Mouse (Mus musculus): Measurements from ENCODE around the gene Sema3d. TPM values are rescaled to one million over a fixed set of nuclear protein-coding genes. Genes with fewer than 3 reads are reported as not detected.

Sema3d gene
- polyA plus RNA-seq, 1 experiment from 2014 or later: 1.2 TPM

DNA sequence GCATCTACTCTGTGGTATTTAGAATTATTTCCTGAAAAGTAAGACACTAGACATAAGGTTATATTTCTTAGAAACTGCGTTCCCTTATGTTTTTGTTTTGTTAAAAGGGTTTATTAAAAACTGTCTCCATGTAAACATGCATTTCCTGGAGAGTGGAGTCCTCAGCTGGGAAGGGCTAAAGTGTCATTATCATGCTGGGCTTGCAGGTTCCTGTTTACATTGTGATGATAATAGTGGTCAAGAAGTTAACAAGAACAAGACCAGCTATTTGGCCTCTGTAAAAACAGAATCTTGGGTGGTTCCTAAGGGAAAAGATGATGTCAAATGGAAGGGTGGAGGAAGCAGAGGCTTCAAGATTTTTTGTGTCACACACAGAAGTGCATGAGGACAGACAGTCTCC, 183.4 kb downstream of the Sema3d start:
- no peak overlapping the region for H3K27ac ChIP-seq (ENCODE audit: low read depth)
- H3K36me3 ChIP-seq (replicated peaks; ENCODE audit: insufficient read depth, low read length): no peaks in the 10 kb centered on the region
- no peak overlapping the region for H3K4me2 ChIP-seq (ENCODE audit: low read depth, low read length)
- H3K4me1 ChIP-seq (ENCODE audit: insufficient read depth): no peaks in the 10 kb centered on the region
- TF ChIP-seq EP300 (IDR thresholded peaks at IDR 0.05; ENCODE audit: low read depth): no peak
- no peak for TF ChIP-seq CTCF (IDR thresholded peaks at IDR 0.05; ENCODE audit: low read depth)
- no peak overlapping the region for H3K9ac ChIP-seq (replicated peaks)
- no peaks in the 10 kb centered on the region for H3K27me3 ChIP-seq (ENCODE audit: insufficient read depth, low read length)
- ATAC-seq: no peak
- H3K4me3 ChIP-seq (ENCODE audit: low read depth, low read length): no peak overlapping the region
- no peak for DNase-seq
- no peaks in the 10 kb centered on the region for H3K9me3 ChIP-seq (ENCODE audit: low read length)
- 51% methylated on average over 1 of the region's 1 CpGs for WGBS (ENCODE audit: insufficient replicate concordance)

DNA sequence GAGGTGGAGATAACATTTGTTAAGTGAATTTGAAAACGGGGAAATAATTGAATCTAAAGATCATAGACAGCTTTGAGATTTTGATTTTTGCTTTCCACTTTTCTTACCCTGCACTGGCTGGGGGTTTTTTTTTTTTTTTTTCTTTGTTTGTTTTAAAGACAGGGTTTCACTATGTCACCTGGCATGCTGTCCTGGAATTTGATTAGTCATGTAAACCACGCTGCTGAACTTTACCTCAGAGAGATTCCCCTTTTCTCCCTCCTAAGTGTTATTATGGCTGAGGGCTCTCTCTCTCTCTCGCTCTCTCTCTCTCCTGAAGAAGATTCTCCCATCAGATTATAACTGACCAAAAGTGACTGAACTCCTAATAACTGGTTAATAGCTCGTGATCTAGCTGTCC, 191.4 kb downstream of the Sema3d start:
- H3K27me3 ChIP-seq (ENCODE audit: insufficient read depth, low read length): no peaks in the 10 kb centered on the region
- no peak overlapping the region for H3K27ac ChIP-seq (ENCODE audit: low read depth)
- no peak for TF ChIP-seq EP300 (IDR thresholded peaks at IDR 0.05; ENCODE audit: low read depth)
- no peak for TF ChIP-seq CTCF (IDR thresholded peaks at IDR 0.05; ENCODE audit: low read depth)
- H3K36me3 ChIP-seq (replicated peaks; ENCODE audit: insufficient read depth, low read length): no peaks in the 10 kb centered on the region
- no peak for ATAC-seq
- no peaks in the 10 kb centered on the region for H3K4me1 ChIP-seq (ENCODE audit: insufficient read depth)
- DNase-seq: no peak
- H3K4me2 ChIP-seq (ENCODE audit: low read depth, low read length): no peak overlapping the region
- no peak overlapping the region for H3K9ac ChIP-seq (replicated peaks)
- H3K9me3 ChIP-seq (ENCODE audit: low read length): no peaks in the 10 kb centered on the region
- WGBS (ENCODE audit: insufficient replicate concordance): 57% methylated on average over 4 of the region's 4 CpGs
- H3K4me3 ChIP-seq (ENCODE audit: low read depth, low read length): no peak overlapping the region

GRCm38 (mm10) chr5:12575262-12575661, 192.1 kb downstream of the Sema3d start:
- no peak overlapping the region for H3K4me3 ChIP-seq (ENCODE audit: low read depth, low read length)
- no peak overlapping the region for H3K9ac ChIP-seq (replicated peaks)
- H3K36me3 ChIP-seq (replicated peaks; ENCODE audit: insufficient read depth, low read length): no peaks in the 10 kb centered on the region
- ATAC-seq (no peak), DNase-seq (no peak)
- H3K4me1 ChIP-seq (ENCODE audit: insufficient read depth): no peaks in the 10 kb centered on the region
- no peak overlapping the region for H3K27ac ChIP-seq (ENCODE audit: low read depth)
- TF ChIP-seq EP300 (IDR thresholded peaks at IDR 0.05; ENCODE audit: low read depth) (no peak), CTCF (IDR thresholded peaks at IDR 0.05; ENCODE audit: low read depth) (no peak)
- H3K9me3 ChIP-seq (ENCODE audit: low read length): no peaks in the 10 kb centered on the region
- WGBS (ENCODE audit: insufficient replicate concordance): 74% methylated on average over 1 of the region's 1 CpGs
- H3K27me3 ChIP-seq (ENCODE audit: insufficient read depth, low read length): no peaks in the 10 kb centered on the region
- H3K4me2 ChIP-seq (ENCODE audit: low read depth, low read length): no peak overlapping the region

DNA sequence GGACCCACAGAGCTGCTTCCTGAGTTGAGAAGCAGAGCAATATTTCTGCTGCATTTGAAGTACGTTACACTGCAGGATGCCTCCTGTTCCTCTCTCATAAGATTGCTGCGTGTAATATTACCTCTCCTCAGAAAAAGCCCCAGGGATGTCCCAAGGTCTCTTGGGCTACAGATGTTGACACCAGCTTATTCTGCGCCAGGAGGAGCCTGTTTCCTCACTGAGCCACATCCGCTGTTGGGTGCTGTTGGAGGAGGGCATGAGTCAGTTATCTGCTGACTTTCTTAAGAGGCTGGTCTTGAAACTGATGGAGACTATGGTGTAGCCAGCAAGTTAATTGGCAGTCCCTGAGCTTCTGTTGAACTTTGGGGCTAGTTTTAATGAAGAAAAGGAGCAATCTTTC, 196.6 kb downstream of the Sema3d start:
- H3K36me3 ChIP-seq (replicated peaks; ENCODE audit: insufficient read depth, low read length): no peaks in the 10 kb centered on the region
- H3K4me2 ChIP-seq (ENCODE audit: low read depth, low read length): no peak overlapping the region
- 39% methylated on average over 4 of the region's 4 CpGs for whole genome bisulfite sequencing (ENCODE audit: insufficient replicate concordance)
- H3K4me1 ChIP-seq (ENCODE audit: insufficient read depth): no peaks in the 10 kb centered on the region
- H3K4me3 ChIP-seq (ENCODE audit: low read depth, low read length): no peak overlapping the region
- no peak overlapping the region for H3K27ac ChIP-seq (ENCODE audit: low read depth)
- DNase-seq (peak; percentile 18), ATAC-seq (peak; percentile 72)
- no peaks in the 10 kb centered on the region for H3K9me3 ChIP-seq (ENCODE audit: low read length)
- TF ChIP-seq EP300 (IDR thresholded peaks at IDR 0.05; ENCODE audit: low read depth) (no peak), CTCF (IDR thresholded peaks at IDR 0.05; ENCODE audit: low read depth) (no peak)
- H3K27me3 ChIP-seq (ENCODE audit: insufficient read depth, low read length): no peaks in the 10 kb centered on the region
- H3K9ac ChIP-seq (replicated peaks): no peak overlapping the region

GRCm38 (mm10) chr5:12582540-12582939, 199.4 kb downstream of the Sema3d start:
- Histone ChIP-seq H3K4me2 (ENCODE audit: low read depth, low read length) (no peak overlapping the region), H3K9ac (replicated peaks) (no peak overlapping the region), H3K27ac (ENCODE audit: low read depth) (no peak overlapping the region), H3K9me3 (ENCODE audit: low read length) (no peaks in the 10 kb centered on the region), H3K4me3 (ENCODE audit: low read depth, low read length) (no peak overlapping the region), H3K4me1 (ENCODE audit: insufficient read depth) (no peaks in the 10 kb centered on the region), H3K27me3 (ENCODE audit: insufficient read depth, low read length) (no peaks in the 10 kb centered on the region), H3K36me3 (replicated peaks; ENCODE audit: insufficient read depth, low read length) (no peaks in the 10 kb centered on the region)
- ATAC-seq (no peak), DNase-seq (no peak)
- TF ChIP-seq CTCF (IDR thresholded peaks at IDR 0.05; ENCODE audit: low read depth) (no peak), EP300 (IDR thresholded peaks at IDR 0.05; ENCODE audit: low read depth) (no peak)
- WGBS (ENCODE audit: insufficient replicate concordance): 53% methylated on average over 1 of the region's 1 CpGs

GRCm38 (mm10) chr5:12583293-12583834, 200.2 kb downstream of the Sema3d start:
- Histone ChIP-seq H3K36me3 (replicated peaks; ENCODE audit: insufficient read depth, low read length) (no peaks in the 10 kb centered on the region), H3K4me2 (ENCODE audit: low read depth, low read length) (no peak overlapping the region), H3K9ac (replicated peaks) (no peak overlapping the region), H3K4me1 (ENCODE audit: insufficient read depth) (no peaks in the 10 kb centered on the region), H3K4me3 (ENCODE audit: low read depth, low read length) (no peak overlapping the region), H3K27ac (ENCODE audit: low read depth) (no peak overlapping the region), H3K9me3 (ENCODE audit: low read length) (no peaks in the 10 kb centered on the region), H3K27me3 (ENCODE audit: insufficient read depth, low read length) (no peaks in the 10 kb centered on the region)
- ATAC-seq (no peak), DNase-seq (no peak)
- TF ChIP-seq CTCF (IDR thresholded peaks at IDR 0.05; ENCODE audit: low read depth) (no peak), EP300 (IDR thresholded peaks at IDR 0.05; ENCODE audit: low read depth) (no peak)
- WGBS (ENCODE audit: insufficient replicate concordance): 72% methylated on average over 3 of the region's 3 CpGs

DNA sequence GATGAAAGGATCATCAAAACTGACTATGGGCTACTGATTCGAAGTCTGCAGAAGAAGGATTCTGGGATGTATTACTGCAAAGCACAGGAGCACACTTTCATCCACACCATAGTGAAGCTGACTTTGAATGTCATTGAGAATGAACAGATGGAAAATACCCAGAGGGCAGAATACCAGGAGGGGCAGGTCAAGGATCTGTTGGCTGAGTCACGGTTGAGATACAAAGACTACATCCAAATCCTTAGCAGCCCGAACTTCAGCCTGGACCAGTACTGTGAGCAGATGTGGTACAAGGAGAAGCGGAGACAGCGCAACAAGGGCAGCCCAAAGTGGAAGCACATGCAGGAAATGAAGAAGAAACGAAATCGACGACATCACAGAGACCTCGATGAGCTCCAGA, 201.7 kb downstream of the Sema3d start:
- DNase-seq (no peak), ATAC-seq (no peak)
- Histone ChIP-seq H3K36me3 (replicated peaks; ENCODE audit: insufficient read depth, low read length) (no peaks in the 10 kb centered on the region), H3K4me3 (ENCODE audit: low read depth, low read length) (no peak overlapping the region), H3K9ac (replicated peaks) (no peak overlapping the region), H3K4me1 (ENCODE audit: insufficient read depth) (no peaks in the 10 kb centered on the region), H3K9me3 (ENCODE audit: low read length) (no peaks in the 10 kb centered on the region), H3K27ac (ENCODE audit: low read depth) (no peak overlapping the region), H3K4me2 (ENCODE audit: low read depth, low read length) (no peak overlapping the region), H3K27me3 (ENCODE audit: insufficient read depth, low read length) (no peaks in the 10 kb centered on the region)
- TF ChIP-seq CTCF (IDR thresholded peaks at IDR 0.05; ENCODE audit: low read depth) (no peak), EP300 (IDR thresholded peaks at IDR 0.05; ENCODE audit: low read depth) (no peak)
- 84% methylated on average over 9 of the region's 9 CpGs for WGBS (ENCODE audit: insufficient replicate concordance)
